Mouse (Mus musculus) embryonic stem cell, embryonic (primary cell): ENCODE data around the gene Raly.
"Not testable (repeated sequence)": the region's sequence is repeated elsewhere in the genome, so short reads cannot be mapped to it uniquely, and the experiment has no call there.

Experiments used
- CTCF ChIA-PET, 4 experiments: fragments of 300-600 bp in 2 of 4; fragments of 350-600 bp in 2 of 4; sonication (Branson Sonifier 250); formaldehyde crosslinking; loops; one replicate each; lab custom pipeline; 2022; ENCODE audit warnings: inconsistent platforms in 2 of 4; lab: Charles Lee
- POLR2A ChIA-PET, 4 experiments: fragments of 300-600 bp in 2 of 4; fragments of 350-600 bp in 2 of 4; sonication (Branson Sonifier 250); formaldehyde crosslinking; loops; one replicate each; lab custom pipeline; 2022; ENCODE audit warnings: antibody characterized with exemption in 4 of 4, inconsistent platforms in 1 of 4; lab: Charles Lee

Raly gene

GRCm38 (mm10) chr2:154865696-154866095, 74.8 kb downstream of the Raly start:
- ChIA-PET CTCF (no interaction called here), POLR2A (interaction anchor here in 3 of 4 experiments (0.7 to 4.3 kb wide), 7 partner anchors 10 to 131 kb away, joined by 3 to 24 read pairs (median 4); partner anchors contain the start of gene Raly (in 1 of the 3))

GRCm38 (mm10) chr2:154868106-154868505, 77.2 kb downstream of the Raly start:
- CTCF ChIA-PET = no interaction called here
- POLR2A ChIA-PET = interaction anchor here in 3 of 4 experiments (0.6 to 6.2 kb wide), 14 partner anchors 8 to 241 kb away, joined by 3 to 109 read pairs (median 4); partner anchors contain the start of genes Eif2s2 (in 3 of the 3) and Raly (in 1 of the 3)

GRCm38 (mm10) chr2:154869954-154870641, 79.2 kb downstream of the Raly start:
- ChIA-PET POLR2A (interaction anchor here in 3 of 4 experiments (0.7 to 6.2 kb wide), 21 partner anchors 8 to 1510 kb away, joined by 3 to 109 read pairs (median 4); partner anchors contain the start of gene Eif2s2 (in 2 of the 3)), CTCF (interaction anchor here in 1 of 4 experiments (1.5 kb wide), 1 partner anchor 9 kb away, joined by 4 read pairs; no protein-coding TSS in a partner anchor)

- POLR2A ChIA-PET = interaction anchor here in 3 of 4 experiments (0.8 to 9.6 kb wide), 11 partner anchors 7 to 86 kb away, joined by 3 to 144 read pairs (median 12); partner anchors contain the start of genes Eif2s2 (in 3 of the 3) and Raly (in 1 of the 3)
- CTCF ChIA-PET = no interaction called here
These were observed 85.7 kb downstream of the Raly start for GRCm38 (mm10) chr2:154876621-154877020.

- ChIA-PET POLR2A (interaction anchor here (0.6 to 6.8 kb wide), 18 partner anchors 8 to 465 kb away, joined by 3 to 144 read pairs (median 4); partner anchors contain the start of genes Raly (in 2 of the 4), Pxmp4 (in 1 of the 4) and a (in 1 of the 4)), CTCF (no interaction called here)
These were observed 100.7 kb downstream of the Raly start for GRCm38 (mm10) chr2:154891585-154891984.

- ChIA-PET POLR2A (interaction anchor here (0.6 to 2.9 kb wide), 109 partner anchors 8 to 1283 kb away, joined by 3 to 51 read pairs (median 4); partner anchors contain the start of genes Raly (in 3 of the 4), Ahcy (in 2 of the 4), Itch (in 2 of the 4) and Map1lc3a (in 2 of the 4)), CTCF (interaction anchor here in 2 of 4 experiments (0.6 to 1.3 kb wide), 4 partner anchors 16 to 179 kb away, joined by 3 to 14 read pairs (median 3); no protein-coding TSS in a partner anchor)
These were observed 101.5 kb downstream of the Raly start, which contains the start of gene Eif2s2 for GRCm38 (mm10) chr2:154892201-154893044. Eif2s2 (minus strand) TSS chr2:154892935.

- CTCF ChIA-PET = interaction anchor here in 2 of 4 experiments (0.6 to 1.3 kb wide), 3 partner anchors 15 to 24 kb away, joined by 3 to 14 read pairs (median 3); no protein-coding TSS in a partner anchor
- POLR2A ChIA-PET = interaction anchor here (0.6 to 2.9 kb wide), 107 partner anchors 8 to 1281 kb away, joined by 3 to 51 read pairs (median 4); partner anchors contain the start of genes Raly (in 3 of the 4), Ahcy (in 2 of the 4), Itch (in 2 of the 4) and Map1lc3a (in 2 of the 4)
These were observed 102.1 kb downstream of the Raly start for GRCm38 (mm10) chr2:154893045-154893385.

- CTCF ChIA-PET = interaction anchor here in 1 of 4 experiments (1.2 kb wide), 1 partner anchor 15 kb away, joined by 3 read pairs; no protein-coding TSS in a partner anchor
- POLR2A ChIA-PET = interaction anchor here (0.6 to 2.9 kb wide), 55 partner anchors 8 to 1281 kb away, joined by 3 to 51 read pairs (median 6); partner anchors contain the start of genes Raly (in 3 of the 4), a (in 2 of the 4), 4930519P11Rik (in 1 of the 4) and Itch (in 1 of the 4)
These were observed 102.7 kb downstream of the Raly start for GRCm38 (mm10) chr2:154893548-154893947.

- CTCF ChIA-PET = not testable (repeated sequence)
- POLR2A ChIA-PET = interaction anchor here in 2 of 4 experiments (1.5 to 1.8 kb wide), 2 partner anchors 8 to 9 kb away, joined by 3 to 5 read pairs; no protein-coding TSS in a partner anchor
These were observed 108.1 kb downstream of the Raly start for GRCm38 (mm10) chr2:154899004-154899403.

GRCm38 (mm10) chr2:154899412-154899811, 108.5 kb downstream of the Raly start:
- POLR2A ChIA-PET = interaction anchor here in 2 of 4 experiments (0.7 to 1.8 kb wide), 4 partner anchors 8 to 75 kb away, joined by 3 to 5 read pairs (median 4); no protein-coding TSS in a partner anchor
- CTCF ChIA-PET = not testable (repeated sequence)

GRCm38 (mm10) chr2:154902111-154902510, 111.2 kb downstream of the Raly start:
- CTCF ChIA-PET = interaction anchor here in 1 of 4 experiments (1.1 kb wide), 1 partner anchor 14 kb away, joined by 3 read pairs; no protein-coding TSS in a partner anchor
- POLR2A ChIA-PET = interaction anchor here (1.0 to 2.6 kb wide), 6 partner anchors 9 to 12 kb away, joined by 3 to 29 read pairs (median 10); partner anchors contain the start of gene Eif2s2 (in 4 of the 4)

GRCm38 (mm10) chr2:154905796-154906195, 114.9 kb downstream of the Raly start:
- ChIA-PET CTCF (no interaction called here), POLR2A (interaction anchor here in 3 of 4 experiments (0.9 to 5.0 kb wide), 6 partner anchors 12 to 36 kb away, joined by 4 to 50 read pairs (median 6); partner anchors contain the start of gene Eif2s2 (in 3 of the 3))

GRCm38 (mm10) chr2:154908223-154908622, 117.3 kb downstream of the Raly start:
- ChIA-PET CTCF (interaction anchor here in 2 of 4 experiments (0.6 to 1.8 kb wide), 5 partner anchors 8 to 477 kb away, joined by 3 to 5 read pairs (median 4); partner anchors contain the start of gene Eif2s2 (in 1 of the 2)), POLR2A (interaction anchor here in 3 of 4 experiments (0.7 to 5.0 kb wide), 9 partner anchors 10 to 31 kb away, joined by 3 to 50 read pairs (median 5); partner anchors contain the start of gene Eif2s2 (in 3 of the 3))

GRCm38 (mm10) chr2:154909789-154910188, 118.9 kb downstream of the Raly start:
- ChIA-PET POLR2A (interaction anchor here (0.6 to 3.3 kb wide), 6 partner anchors 9 to 389 kb away, joined by 3 to 16 read pairs (median 3); partner anchors contain the start of gene Eif2s2 (in 1 of the 4)), CTCF (interaction anchor here (0.6 to 1.5 kb wide), 8 partner anchors 17 to 849 kb away, joined by 3 to 14 read pairs (median 4); partner anchors contain the start of gene Eif2s2 (in 1 of the 4))

GRCm38 (mm10) chr2:154915922-154916541, 125.1 kb downstream of the Raly start:
- ChIA-PET CTCF (interaction anchor here (0.5 to 1.6 kb wide), 28 partner anchors 8 to 526 kb away, joined by 3 to 11 read pairs (median 4); no protein-coding TSS in a partner anchor), POLR2A (interaction anchor here in 3 of 4 experiments (1.0 to 2.2 kb wide), 8 partner anchors 9 to 508 kb away, joined by 3 to 11 read pairs (median 4); partner anchors contain the start of genes Eif2s2 (in 2 of the 3) and Snta1 (in 1 of the 3))

- POLR2A ChIA-PET = interaction anchor here in 3 of 4 experiments (1.0 to 2.2 kb wide), 8 partner anchors 9 to 508 kb away, joined by 3 to 11 read pairs (median 4); partner anchors contain the start of genes Eif2s2 (in 2 of the 3) and Snta1 (in 1 of the 3)
- CTCF ChIA-PET = interaction anchor here (0.5 to 1.7 kb wide), 36 partner anchors 8 to 601 kb away, joined by 3 to 11 read pairs (median 4); partner anchors contain the start of genes Acss2 (in 1 of the 4), Eif2s2 (in 1 of the 4) and Ggt7 (in 1 of the 4)
These were observed 125.7 kb downstream of the Raly start for GRCm38 (mm10) chr2:154916547-154916946.
